Mouse (Mus musculus): ENCODE data around the gene Dhrs4.

DNA sequence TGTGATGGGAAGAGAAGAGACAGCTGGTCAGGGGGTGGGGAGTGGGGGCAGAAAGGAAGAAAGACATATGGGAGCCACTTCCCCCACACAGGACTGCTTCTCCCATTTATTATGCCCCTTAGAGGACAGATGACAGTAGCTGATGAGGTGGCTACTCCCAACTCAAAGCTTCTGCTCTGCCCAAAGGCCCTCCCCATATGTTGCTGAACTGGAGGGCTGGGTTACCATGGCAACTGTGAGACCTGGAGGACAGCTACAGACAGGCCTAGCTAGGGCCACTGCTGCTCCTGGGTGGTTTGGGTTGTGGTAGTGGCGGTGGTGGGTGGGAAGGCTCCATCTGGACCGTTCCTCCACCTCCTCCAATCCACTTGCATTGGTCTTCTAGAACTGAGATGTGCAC lies 40.3 kb downstream of the Dhrs4 start:
- no peak for TF ChIP-seq CTCF (IDR thresholded peaks at IDR 0.05; ENCODE audit: borderline replicate concordance, insufficient read depth, low read length)
- TF ChIP-seq POLR2A (IDR thresholded peaks at IDR 0.05; ENCODE audit: low read depth, low read length), result no peak

Measured in embryonic fibroblast, embryonic 13.5 days (primary cell).